Mouse (Mus musculus) liver, embryonic 11.5 days (tissue): ENCODE measurements around the gene Mllt10. TPM values are rescaled to one million over a fixed set of nuclear protein-coding genes. Genes with fewer than 3 reads are reported as not detected.

Source experiments
- ATAC-seq: fragments of 200-750 bp; cut with Nextera tagmentation; replicated peaks from 2 replicates; pipeline ENCODE4 v1.8.0; 2017; ENCODE audit warnings: moderate number of reproducible peaks, mild to moderate bottlenecking, moderate TSS enrichment, moderate library complexity; ENCODE audit not compliant: low FRiP score
- DNase-seq: peaks from one replicate; pipeline ENCODE4 v3.0.0-alpha.2; 2017; ENCODE audit warnings: low spot score
- H3K27ac ChIP-seq: fragments of 300-500 bp; sonication (generic); 2 replicates; pipeline ENCODE4 v1.5.1; 2014; ENCODE audit warnings: mild to moderate bottlenecking, low read depth, low read length, control low read depth
- H3K27me3 ChIP-seq: fragments of 300-500 bp; sonication (generic); replicated peaks from 2 replicates; pipeline ENCODE4 v1.6.1; 2014; ENCODE audit warnings: low read length, mixed read lengths; ENCODE audit not compliant: control insufficient read depth, insufficient read depth
- H3K36me3 ChIP-seq: fragments of 300-500 bp; sonication (generic); 2 replicates; pipeline ENCODE4 v1.6.1; 2014; ENCODE audit warnings: mild to moderate bottlenecking, low read length, moderate library complexity, mixed read lengths; ENCODE audit not compliant: control insufficient read depth, insufficient read depth
- H3K4me1 ChIP-seq: fragments of 300-500 bp; sonication (generic); replicated peaks from 2 replicates; pipeline ENCODE4 v1.6.1; 2014; ENCODE audit warnings: low read length, mixed read lengths; ENCODE audit not compliant: control insufficient read depth, insufficient read depth
- H3K4me2 ChIP-seq: fragments of 300-500 bp; sonication (generic); 2 replicates; pipeline ENCODE4 v1.6.1; 2014; ENCODE audit warnings: mild to moderate bottlenecking, control low read depth, moderate library complexity
- H3K4me3 ChIP-seq: fragments of 300-500 bp; sonication (generic); 2 replicates; pipeline ENCODE4 v1.5.1; 2014; ENCODE audit warnings: low read depth, low read length, control low read depth
- H3K9ac ChIP-seq: fragments of 300-500 bp; sonication (generic); 2 replicates; pipeline ENCODE4 v1.6.1; 2014; ENCODE audit warnings: low read depth, low read length, control low read depth
- H3K9me3 ChIP-seq: fragments of 300-500 bp; sonication (generic); 2 replicates; pipeline ENCODE4 v1.6.1; 2016; ENCODE audit warnings: low read length, inconsistent platforms, mixed read lengths; ENCODE audit not compliant: control insufficient read depth
- WGBS: fragments of 180-500 bp; shearing (Covaris S2); extraction: QIAGEN DNeasy Blood & Tissue Kit; methylation state at CpG from one replicate; pipeline ENCODE4 v1.1.7; 2014; 5-methylcytosine and 5-hydroxymethylcytosine counted together
- polyA plus RNA-seq: library from polyadenylated mRNA; unstranded; fragments of >200 nt; fragmentation: Nextera tagmentation; extraction: Ambion mirVana; gene quantifications from 2 replicates; pipeline ENCODE4 v1.2.1, GENCODE M21; 2014

Mllt10 gene
- polyA plus RNA-seq, 1 experiment from 2014 or later = 39.9 TPM

DNA sequence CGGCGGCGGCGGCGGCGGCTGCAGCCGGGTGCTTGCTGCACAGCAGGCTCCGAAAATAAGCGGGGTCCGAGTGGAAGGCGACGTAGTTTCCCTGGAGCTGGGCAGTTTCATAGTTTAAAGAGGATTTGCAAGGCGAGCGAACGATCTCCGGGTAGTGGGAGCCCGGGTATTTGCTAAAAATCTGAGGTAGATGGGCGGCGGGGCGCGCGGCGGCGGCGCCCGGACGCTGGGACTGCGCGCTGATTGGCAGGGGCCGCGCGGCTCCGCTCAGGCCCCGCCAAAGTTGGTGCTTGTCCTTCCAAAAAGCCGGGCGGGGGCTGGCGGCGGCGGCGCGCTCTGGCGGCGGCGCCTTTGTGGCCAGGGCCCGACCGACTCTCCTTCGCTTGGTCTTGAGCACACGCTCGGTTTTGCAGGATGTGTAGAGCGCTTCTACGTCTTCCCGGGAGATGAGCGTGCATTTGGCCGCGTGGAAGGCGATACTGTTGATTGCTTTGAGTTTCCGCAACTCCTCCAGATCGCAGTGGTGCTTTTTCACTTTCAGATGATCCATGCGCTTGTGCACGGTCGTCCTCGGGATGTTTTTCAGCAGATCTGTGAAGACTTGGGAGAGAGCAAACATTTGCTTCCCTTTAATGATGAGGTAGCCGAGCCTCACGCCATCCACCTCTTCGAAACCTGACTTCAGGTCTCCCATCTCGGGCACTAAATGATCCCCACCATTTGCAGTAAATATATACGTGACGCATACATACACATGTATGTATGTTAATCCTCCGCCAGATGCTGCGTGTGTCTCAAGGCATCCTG is 7.2 kb upstream of the Mllt10 start:
- DNase-seq (peak; percentile 84), ATAC-seq (peak; percentile 89)
- WGBS = under 1% methylated on average over 70 of the region's 70 CpGs
- peaks cover 20% of the 10 kb centered on the region for H3K27me3 ChIP-seq
- peak overlapping the region; percentile 86 for H3K4me3 ChIP-seq
- H3K9me3 ChIP-seq = no peaks in the 10 kb centered on the region
- peak overlapping the region; percentile 92 for H3K27ac ChIP-seq
- peak overlapping the region; percentile 96 for H3K4me2 ChIP-seq
- H3K36me3 ChIP-seq = no peaks in the 10 kb centered on the region
- peak overlapping the region; percentile 88 for H3K9ac ChIP-seq
- peaks cover 7% of the 10 kb centered on the region for H3K4me1 ChIP-seq

DNA sequence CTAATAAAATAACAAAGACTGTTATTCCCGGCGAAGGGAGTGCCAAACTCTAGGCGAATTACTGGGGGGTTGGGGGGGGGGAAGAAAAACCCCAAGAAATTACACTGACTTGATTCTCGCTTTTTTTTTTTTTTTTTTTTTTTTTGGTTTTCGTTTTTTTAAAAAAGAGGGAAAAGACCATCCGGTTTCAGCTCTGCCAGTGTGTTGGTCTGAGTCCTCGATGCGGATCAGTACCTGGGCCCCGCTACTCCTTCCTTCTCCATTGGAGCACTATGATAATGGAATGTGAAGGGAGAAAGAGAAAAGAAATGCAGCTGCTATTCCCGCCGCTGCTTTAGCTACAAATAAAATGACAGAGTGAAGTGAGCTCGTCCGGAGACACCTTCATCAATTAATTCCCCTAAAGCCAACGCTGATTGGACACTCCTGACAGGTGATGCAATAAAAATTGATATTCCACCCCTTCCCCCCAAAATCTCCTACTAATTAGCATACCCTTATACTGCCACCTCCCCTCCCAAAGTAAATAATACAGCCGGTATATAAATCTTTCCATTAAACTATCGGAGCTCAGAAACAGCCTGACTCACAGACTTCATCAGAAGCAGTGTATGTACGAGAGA is 6.5 kb upstream of the Mllt10 start, which contains the start of gene Skida1:
Skida1 (minus strand) TSS at position 599 of the 623 bp plus-strand sequence.
- no peak for DNase-seq
- 2% methylated on average over 17 of the region's 17 CpGs for WGBS

DNA sequence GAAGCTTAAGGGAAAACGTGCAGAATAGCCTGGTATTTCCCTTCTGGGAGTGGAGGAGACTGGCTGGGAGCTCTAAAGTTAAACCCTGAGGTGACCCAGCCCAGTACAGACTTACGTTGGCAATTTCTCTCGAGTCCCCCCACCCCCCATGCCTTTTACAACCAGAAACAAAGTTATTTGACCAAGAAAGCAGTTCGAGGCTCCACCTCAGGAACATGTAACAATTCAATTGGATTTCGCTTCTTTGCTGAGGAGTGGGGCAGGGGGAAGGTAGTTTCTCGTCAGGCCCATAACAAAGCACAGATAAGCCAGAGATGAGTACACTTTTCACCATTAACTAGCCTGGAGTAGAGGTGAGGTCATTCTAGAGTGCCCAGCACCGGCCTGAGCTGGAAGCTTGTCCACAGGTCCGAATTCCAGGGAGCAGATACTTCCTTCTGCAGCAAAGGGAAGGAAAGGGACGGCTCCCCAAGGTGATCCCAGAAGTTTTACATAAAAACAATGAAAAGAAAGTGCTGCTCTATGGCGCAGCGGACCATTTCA is 5.7 kb upstream of the Mllt10 start:
- 0 out of 2 replicates have a peak overlapping the region, but pooled peaks have one; percentile 2 for H3K9ac ChIP-seq
- H3K36me3 ChIP-seq = no peaks in the 10 kb centered on the region
- H3K9me3 ChIP-seq = no peaks in the 10 kb centered on the region
- H3K4me2 ChIP-seq = peak overlapping the region; percentile 96
- ATAC-seq (no peak), DNase-seq (no peak)
- peaks cover 20% of the 10 kb centered on the region for H3K27me3 ChIP-seq
- H3K4me3 ChIP-seq = peak overlapping the region; percentile 86
- peaks cover 6% of the 10 kb centered on the region for H3K4me1 ChIP-seq
- peak overlapping the region; percentile 72 for H3K27ac ChIP-seq
- 14% methylated on average over 11 of the region's 11 CpGs for WGBS

More for the DNA sequence above, 6.5 kb upstream of the Mllt10 start, which contains the start of gene Skida1:
- no peaks in the 10 kb centered on the region for H3K9me3 ChIP-seq
- peak within 1 kb of the TSS; percentile 92 for H3K27ac ChIP-seq
- H3K4me1 ChIP-seq = peaks cover 6% of the 10 kb centered on the region
- H3K36me3 ChIP-seq = no peaks in the 10 kb centered on the region
- no peak for ATAC-seq
- peak within 1 kb of the TSS; percentile 96 for H3K4me2 ChIP-seq
- peak within 1 kb of the TSS; percentile 88 for H3K9ac ChIP-seq
- H3K4me3 ChIP-seq = peak within 1 kb of the TSS; percentile 86
- peaks cover 20% of the 10 kb centered on the region for H3K27me3 ChIP-seq

DNA sequence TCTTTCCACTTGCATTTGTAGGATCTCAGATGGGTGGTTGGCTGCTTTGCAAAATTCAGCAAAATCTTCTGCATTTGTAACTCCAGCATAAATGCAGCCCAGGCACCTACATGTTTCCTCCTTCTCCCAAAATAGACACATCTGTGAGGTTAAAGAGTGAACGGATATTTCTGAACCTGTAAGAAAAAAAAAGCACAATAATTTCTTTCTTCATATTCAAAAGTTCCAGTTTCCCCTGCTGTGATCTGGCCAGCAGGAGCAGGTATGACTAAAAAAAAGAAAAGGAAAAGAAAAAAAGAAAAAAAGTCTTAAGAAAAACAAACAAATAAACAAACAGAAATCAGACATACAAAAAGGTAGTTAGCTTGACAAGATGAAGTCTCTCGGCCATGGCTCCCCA is 5.0 kb upstream of the Mllt10 start:
- Histone ChIP-seq H3K4me3 (no peak overlapping the region), H3K4me1 (peaks cover 6% of the 10 kb centered on the region), H3K27ac (0 out of 2 replicates have a peak overlapping the region, but pooled peaks have one; percentile 72), H3K36me3 (no peaks in the 10 kb centered on the region), H3K27me3 (peaks cover 20% of the 10 kb centered on the region), H3K9ac (no peak overlapping the region), H3K4me2 (peak overlapping the region; percentile 96), H3K9me3 (no peaks in the 10 kb centered on the region)
- no peak for ATAC-seq
- 24% methylated on average over 2 of the region's 2 CpGs for WGBS
- no peak for DNase-seq

DNA sequence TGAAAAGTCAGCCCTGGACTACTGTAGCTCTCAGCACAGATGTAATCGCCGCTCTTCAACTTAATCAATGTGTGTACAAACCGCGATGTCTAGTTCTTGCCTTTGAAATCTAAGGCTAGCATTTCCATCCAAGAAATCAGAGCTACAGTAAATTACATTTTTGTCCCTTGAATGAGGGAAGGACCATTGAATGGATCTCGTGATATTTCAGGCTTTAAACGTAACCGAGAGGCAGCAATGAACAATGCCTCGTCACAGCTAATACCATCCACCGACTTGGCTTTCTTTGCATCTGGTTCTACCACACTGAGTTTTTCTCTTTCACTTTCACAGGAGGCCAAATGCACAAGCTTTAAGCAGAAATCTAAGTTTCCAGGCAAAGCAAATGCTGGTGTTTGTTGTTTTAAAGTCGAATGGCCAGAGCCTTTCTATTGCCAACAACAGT is 4.5 kb upstream of the Mllt10 start:
- peak overlapping the region; percentile 23; the same call in 1 of the 2 replicates for H3K4me3 ChIP-seq
- peaks cover 20% of the 10 kb centered on the region for H3K27me3 ChIP-seq
- H3K4me1 ChIP-seq = peaks cover 6% of the 10 kb centered on the region
- ATAC-seq (no peak), DNase-seq (no peak)
- H3K9me3 ChIP-seq = no peaks in the 10 kb centered on the region
- H3K4me2 ChIP-seq = peak overlapping the region; percentile 96
- WGBS = 15% methylated on average over 10 of the region's 10 CpGs
- H3K36me3 ChIP-seq = no peaks in the 10 kb centered on the region
- H3K9ac ChIP-seq = 0 out of 2 replicates have a peak overlapping the region, but pooled peaks have one; percentile 6
- no peak overlapping the region for H3K27ac ChIP-seq

DNA sequence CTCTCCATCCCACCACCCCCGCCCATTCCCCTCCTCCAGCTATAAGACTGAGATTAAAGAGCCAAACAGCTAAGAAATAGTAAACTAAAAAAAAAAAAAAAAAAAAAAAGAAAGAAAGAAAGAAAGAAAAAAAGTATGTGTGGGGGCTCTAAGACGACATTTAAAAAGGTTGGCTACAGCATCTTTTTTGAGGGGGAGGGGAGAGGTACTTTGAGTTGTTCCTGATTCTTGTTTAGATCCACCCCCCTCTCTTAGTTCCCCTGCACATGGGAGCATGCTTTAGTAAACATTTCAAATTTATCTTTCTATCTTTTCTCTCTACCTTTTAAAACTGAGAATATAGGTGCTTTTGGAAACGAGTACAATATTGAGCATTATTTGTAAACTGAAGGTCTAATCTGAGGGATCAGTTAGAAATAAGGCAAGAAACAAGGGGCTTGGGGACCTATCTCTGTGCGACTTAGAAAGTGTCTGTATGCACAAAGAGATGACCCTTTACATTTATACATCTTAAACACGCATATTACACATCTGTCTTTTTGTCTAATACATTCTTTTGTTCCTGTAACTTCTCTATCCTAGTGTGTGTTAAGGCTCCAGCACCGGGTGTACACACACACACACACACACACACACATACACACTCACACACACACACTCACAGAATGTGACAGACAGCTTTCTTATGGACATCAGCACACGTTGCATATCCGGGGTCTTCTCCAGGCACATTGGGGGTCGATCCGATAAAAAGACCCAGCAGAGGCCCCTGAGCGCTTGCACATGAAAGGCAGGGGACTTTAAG is 3.8 kb upstream of the Mllt10 start:
- no peak for DNase-seq
- Histone ChIP-seq H3K4me2 (peak overlapping the region; percentile 96), H3K9me3 (no peaks in the 10 kb centered on the region), H3K27me3 (peaks cover 14% of the 10 kb centered on the region), H3K9ac (no peak overlapping the region), H3K27ac (no peak overlapping the region), H3K4me1 (peaks cover 6% of the 10 kb centered on the region; the same call in 1 of the 2 replicates), H3K36me3 (no peaks in the 10 kb centered on the region), H3K4me3 (no peak overlapping the region)
- ATAC-seq = no peak
- WGBS = 36% methylated on average over 11 of the region's 11 CpGs

DNA sequence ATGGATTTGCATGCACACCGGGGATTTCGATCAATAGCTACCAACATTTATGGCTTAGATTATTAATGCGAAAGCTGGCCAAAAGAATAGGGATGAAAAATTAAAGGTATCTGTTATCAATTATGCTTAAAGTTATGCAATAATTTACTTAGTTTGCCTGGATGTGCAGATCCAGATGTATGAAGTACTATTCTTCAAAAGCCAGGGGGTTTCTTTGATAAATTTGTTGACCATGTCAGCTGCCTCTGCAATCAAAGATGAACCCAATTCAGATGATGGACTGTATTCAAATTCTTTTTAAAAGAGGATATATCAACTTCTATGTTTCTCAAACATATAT is 3.2 kb upstream of the Mllt10 start:
- Histone ChIP-seq H3K4me1 (peaks cover 6% of the 10 kb centered on the region; the same call in 1 of the 2 replicates), H3K36me3 (no peaks in the 10 kb centered on the region), H3K4me2 (no peak overlapping the region; the same call in 1 of the 2 replicates), H3K9me3 (no peaks in the 10 kb centered on the region), H3K4me3 (no peak overlapping the region), H3K27me3 (peaks cover 10% of the 10 kb centered on the region; the same call in 1 of the 2 replicates), H3K9ac (no peak overlapping the region), H3K27ac (no peak overlapping the region)
- DNase-seq = no peak
- WGBS = 66% methylated on average over 3 of the region's 3 CpGs
- ATAC-seq = no peak

DNA sequence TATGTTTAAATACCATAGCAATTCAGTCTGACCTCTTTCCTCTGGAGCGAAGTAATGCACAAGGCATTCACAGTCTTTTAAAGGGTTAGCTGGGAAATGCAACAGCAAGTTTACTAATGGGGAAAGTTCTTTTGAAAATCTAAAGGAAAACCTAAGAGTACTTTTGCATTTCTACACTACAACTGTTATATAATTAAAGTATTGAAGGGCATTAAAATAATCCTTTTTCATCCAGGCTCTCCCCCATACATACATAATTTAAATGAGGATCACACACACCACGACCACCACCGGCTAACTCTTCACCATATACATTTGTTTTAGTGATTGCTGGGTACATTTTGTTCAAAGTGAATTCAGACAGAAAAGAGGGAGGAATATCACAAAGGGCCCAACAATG is 2.5 kb upstream of the Mllt10 start:
- no peak overlapping the region for H3K4me2 ChIP-seq
- H3K4me3 ChIP-seq = no peak overlapping the region
- DNase-seq (no peak), ATAC-seq (no peak)
- WGBS = 66% methylated on average over 3 of the region's 3 CpGs
- no peaks in the 10 kb centered on the region for H3K9me3 ChIP-seq
- H3K27me3 ChIP-seq = peaks cover 8% of the 10 kb centered on the region; the same call in 1 of the 2 replicates
- no peak overlapping the region for H3K27ac ChIP-seq
- peaks cover 6% of the 10 kb centered on the region; the same call in 1 of the 2 replicates for H3K4me1 ChIP-seq
- H3K9ac ChIP-seq = no peak overlapping the region
- H3K36me3 ChIP-seq = no peaks in the 10 kb centered on the region
